Mouse (Mus musculus): ENCODE data around the gene Fkbp6. TPM values are rescaled to one million over a fixed set of nuclear protein-coding genes. Genes with fewer than 3 reads are reported as not detected.

Gene Fkbp6
- polyA plus RNA-seq, 1 experiment from 2014 or later = not detected

- CTCF ChIA-PET = interaction anchor here (1.1 to 3.0 kb wide), 5 partner anchors 16 to 378 kb away, joined by 3 to 9 read pairs (median 5); no protein-coding TSS in a partner anchor
- in situ Hi-C loops (cut with MboI; ENCODE audit: low pct_unique_long_range_greater_than_20kb) = loop anchor here (5.0 to 10.0 kb wide), 4 partner anchors 48 to 370 kb away; partner anchors contain the start of gene Cldn13
- ATAC-seq (no peak), DNase-seq (ENCODE audit: low read depth, low spot score) (no peak)
- H3K27me3 ChIP-seq = peaks cover 9% of the 10 kb centered on the region
- POLR2A ChIA-PET = interaction anchor here (0.6 kb wide), 1 partner anchor 50 kb away, joined by 3 read pairs; no protein-coding TSS in a partner anchor
- TF ChIP-seq CTCF (IDR thresholded peaks at IDR 0.05) = no peak
These were observed 64.6 kb downstream of the Fkbp6 start for GRCm38 (mm10) chr5:135285211-135285610.

GRCm38 (mm10) chr5:135280226-135280625 is 69.6 kb downstream of the Fkbp6 start:
- DNase-seq (ENCODE audit: low read depth, low spot score) (no peak), ATAC-seq (no peak)
- TF ChIP-seq CTCF (IDR thresholded peaks at IDR 0.05) = no peak
- peaks cover 19% of the 10 kb centered on the region for H3K27me3 ChIP-seq
- in situ Hi-C loops (cut with MboI; ENCODE audit: low pct_unique_long_range_greater_than_20kb) = loop anchor here (10.0 kb wide), 1 partner anchor 365 kb away; the partner anchor contains the start of gene Cldn13
- ChIA-PET POLR2A (interaction anchor here (0.6 to 1.3 kb wide), 3 partner anchors 8 to 20 kb away, joined by 3 to 4 read pairs (median 3); no protein-coding TSS in a partner anchor), CTCF (interaction anchor here (0.8 kb wide), 1 partner anchor 8 kb away, joined by 3 read pairs; no protein-coding TSS in a partner anchor)

GRCm38 (mm10) chr5:135276597-135276996 is 73.2 kb downstream of the Fkbp6 start:
- peaks cover 22% of the 10 kb centered on the region for H3K27me3 ChIP-seq
- CTCF ChIA-PET = interaction anchor here (0.9 kb wide), 1 partner anchor 65 kb away, joined by 3 read pairs; no protein-coding TSS in a partner anchor
- POLR2A ChIA-PET = interaction anchor here (0.5 kb wide), 1 partner anchor 160 kb away, joined by 4 read pairs; no protein-coding TSS in a partner anchor
- DNase-seq (ENCODE audit: low read depth, low spot score) = no peak
- no peak for ATAC-seq
- TF ChIP-seq CTCF (IDR thresholded peaks at IDR 0.05) = no peak
- in situ Hi-C loops (cut with MboI; ENCODE audit: low pct_unique_long_range_greater_than_20kb) = no loop called here

- H3K27me3 ChIP-seq = peaks cover 17% of the 10 kb centered on the region
- ChIA-PET POLR2A (interaction anchor here (0.6 kb wide), 1 partner anchor 116 kb away, joined by 3 read pairs; no protein-coding TSS in a partner anchor), CTCF (interaction anchor here (1.1 kb wide), 1 partner anchor 48 kb away, joined by 3 read pairs; no protein-coding TSS in a partner anchor)
- TF ChIP-seq CTCF (IDR thresholded peaks at IDR 0.05) = no peak
- in situ Hi-C loops (cut with MboI; ENCODE audit: low pct_unique_long_range_greater_than_20kb) = no loop called here
- DNase-seq (ENCODE audit: low read depth, low spot score) = no peak
- ATAC-seq = peak; percentile 14
These were observed 75.0 kb downstream of the Fkbp6 start for GRCm38 (mm10) chr5:135274663-135275396.

GRCm38 (mm10) chr5:135271563-135272165 is 78.2 kb downstream of the Fkbp6 start:
- ChIA-PET POLR2A (interaction anchor here (1.0 kb wide), 1 partner anchor 9 kb away, joined by 3 read pairs; no protein-coding TSS in a partner anchor), CTCF (interaction anchor here (0.8 kb wide), 1 partner anchor 9 kb away, joined by 3 read pairs; no protein-coding TSS in a partner anchor)
- in situ Hi-C loops (cut with MboI; ENCODE audit: low pct_unique_long_range_greater_than_20kb) = no loop called here
- ATAC-seq = no peak
- no peak for TF ChIP-seq CTCF (IDR thresholded peaks at IDR 0.05)
- DNase-seq (ENCODE audit: low read depth, low spot score) = no peak
- H3K27me3 ChIP-seq = peaks cover 7% of the 10 kb centered on the region

GRCm38 (mm10) chr5:135270361-135270760 is 79.5 kb downstream of the Fkbp6 start:
- in situ Hi-C loops (cut with MboI; ENCODE audit: low pct_unique_long_range_greater_than_20kb) = no loop called here
- CTCF ChIA-PET = no interaction called here

GRCm38 (mm10) chr5:135269451-135269850 is 80.4 kb downstream of the Fkbp6 start:
- DNase-seq (ENCODE audit: low read depth, low spot score) (no peak), ATAC-seq (no peak)
- in situ Hi-C loops (cut with MboI; ENCODE audit: low pct_unique_long_range_greater_than_20kb) = no loop called here
- no peak for TF ChIP-seq CTCF (IDR thresholded peaks at IDR 0.05)
- ChIA-PET POLR2A (interaction anchor here (0.7 kb wide), 1 partner anchor 512 kb away, joined by 5 read pairs; no protein-coding TSS in a partner anchor), CTCF (no interaction called here)
- peaks cover 7% of the 10 kb centered on the region for H3K27me3 ChIP-seq

More at GRCm38 (mm10) chr5:135270361-135270760, 79.5 kb downstream of the Fkbp6 start:
- H3K27me3 ChIP-seq = peaks cover 7% of the 10 kb centered on the region
- no peak for TF ChIP-seq CTCF (IDR thresholded peaks at IDR 0.05)
- no peak for ATAC-seq
- POLR2A ChIA-PET = no interaction called here
- no peak for DNase-seq (ENCODE audit: low read depth, low spot score)

GRCm38 (mm10) chr5:135264548-135264947 is 85.3 kb downstream of the Fkbp6 start:
- in situ Hi-C loops (cut with MboI; ENCODE audit: low pct_unique_long_range_greater_than_20kb) = no loop called here
- ChIA-PET POLR2A (no interaction called here), CTCF (no interaction called here)
- ATAC-seq = no peak
- DNase-seq (ENCODE audit: low read depth, low spot score) = no peak
- H3K27me3 ChIP-seq = no peaks in the 10 kb centered on the region
- no peak for TF ChIP-seq CTCF (IDR thresholded peaks at IDR 0.05)

- POLR2A ChIA-PET = no interaction called here
These were observed 85.9 kb downstream of the Fkbp6 start for GRCm38 (mm10) chr5:135263866-135264503.

More at GRCm38 (mm10) chr5:135263866-135264503, 85.9 kb downstream of the Fkbp6 start:
- no peak for ATAC-seq
- no peak for TF ChIP-seq CTCF (IDR thresholded peaks at IDR 0.05)
- CTCF ChIA-PET = interaction anchor here (0.6 kb wide), 1 partner anchor 91 kb away, joined by 3 read pairs; no protein-coding TSS in a partner anchor
- H3K27me3 ChIP-seq = no peaks in the 10 kb centered on the region
- in situ Hi-C loops (cut with MboI; ENCODE audit: low pct_unique_long_range_greater_than_20kb) = no loop called here
- DNase-seq (ENCODE audit: low read depth, low spot score) = no peak

Data from Patski (cell line).